Mouse (Mus musculus): Measurements from ENCODE around the gene Zeb2. TPM values are rescaled to one million over a fixed set of nuclear protein-coding genes. Genes with fewer than 3 reads are reported as not detected.

The Zeb2 gene
- polyA plus RNA-seq, 1 experiment from 2014 or later, result 13.1 TPM

- no peaks in the 10 kb centered on the region for H3K36me3 ChIP-seq (ENCODE audit: control insufficient read depth, insufficient read depth)
- no peak overlapping the region for H3K27ac ChIP-seq (ENCODE audit: low read depth, low read length)
- no peak overlapping the region for H3K4me3 ChIP-seq (ENCODE audit: low read depth, low read length)
- H3K9ac ChIP-seq (ENCODE audit: low read depth, low read length), result no peak overlapping the region
- WGBS, result 77% methylated on average over 2 of the region's 2 CpGs
- no peaks in the 10 kb centered on the region for H3K9me3 ChIP-seq (ENCODE audit: control insufficient read depth)
- H3K4me2 ChIP-seq (replicated peaks; ENCODE audit: low read depth), result no peak overlapping the region
- no peak for ATAC-seq
- TF ChIP-seq CTCF (IDR thresholded peaks at IDR 0.05; ENCODE audit: low read depth), result no peak
- H3K4me1 ChIP-seq (replicated peaks; ENCODE audit: control insufficient read depth, insufficient read depth, low read length), result no peaks in the 10 kb centered on the region
- 0 out of 2 replicates have a peak, but pooled peaks cover 3% of the 10 kb centered on the region for H3K27me3 ChIP-seq (replicated peaks; ENCODE audit: control insufficient read depth, insufficient read depth, low read length)
Measured at GRCm38 (mm10) chr2:45051321-45051720, 65.9 kb downstream of the Zeb2 start.

- Histone ChIP-seq H3K9ac (ENCODE audit: low read depth, low read length) (no peak overlapping the region), H3K4me2 (replicated peaks; ENCODE audit: low read depth) (no peak overlapping the region), H3K36me3 (ENCODE audit: control insufficient read depth, insufficient read depth) (no peaks in the 10 kb centered on the region), H3K9me3 (ENCODE audit: control insufficient read depth) (no peaks in the 10 kb centered on the region), H3K27me3 (replicated peaks; ENCODE audit: control insufficient read depth, insufficient read depth, low read length) (0 out of 2 replicates have a peak, but pooled peaks cover 3% of the 10 kb centered on the region), H3K4me3 (ENCODE audit: low read depth, low read length) (no peak overlapping the region), H3K4me1 (replicated peaks; ENCODE audit: control insufficient read depth, insufficient read depth, low read length) (no peaks in the 10 kb centered on the region), H3K27ac (ENCODE audit: low read depth, low read length) (no peak overlapping the region)
- WGBS, result 70% methylated on average over 4 of the region's 4 CpGs
- ATAC-seq, result no peak
- no peak for TF ChIP-seq CTCF (IDR thresholded peaks at IDR 0.05; ENCODE audit: low read depth)
Measured at GRCm38 (mm10) chr2:45049923-45050322, 67.3 kb downstream of the Zeb2 start.

DNA sequence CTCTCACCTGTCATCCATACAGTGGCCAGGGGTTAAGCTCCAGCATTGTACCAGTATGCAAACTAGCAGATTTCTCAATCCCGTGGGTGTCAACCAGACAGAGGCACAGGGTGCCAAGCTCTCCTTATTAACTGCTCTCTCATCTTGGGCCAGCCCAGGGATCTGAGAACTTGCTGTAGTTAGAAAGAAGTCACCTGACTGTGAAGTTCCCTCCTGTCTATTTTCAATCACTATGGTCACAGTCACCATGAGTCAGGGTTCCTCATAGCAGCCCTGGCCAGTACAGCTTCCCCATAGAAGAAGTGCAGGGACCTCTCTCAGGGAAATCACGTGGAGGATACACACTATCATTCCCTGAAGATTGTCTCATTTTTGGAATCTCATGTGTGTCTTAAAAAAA is 67.9 kb downstream of the Zeb2 start:
- no peak overlapping the region for H3K4me3 ChIP-seq (ENCODE audit: low read depth, low read length)

DNA sequence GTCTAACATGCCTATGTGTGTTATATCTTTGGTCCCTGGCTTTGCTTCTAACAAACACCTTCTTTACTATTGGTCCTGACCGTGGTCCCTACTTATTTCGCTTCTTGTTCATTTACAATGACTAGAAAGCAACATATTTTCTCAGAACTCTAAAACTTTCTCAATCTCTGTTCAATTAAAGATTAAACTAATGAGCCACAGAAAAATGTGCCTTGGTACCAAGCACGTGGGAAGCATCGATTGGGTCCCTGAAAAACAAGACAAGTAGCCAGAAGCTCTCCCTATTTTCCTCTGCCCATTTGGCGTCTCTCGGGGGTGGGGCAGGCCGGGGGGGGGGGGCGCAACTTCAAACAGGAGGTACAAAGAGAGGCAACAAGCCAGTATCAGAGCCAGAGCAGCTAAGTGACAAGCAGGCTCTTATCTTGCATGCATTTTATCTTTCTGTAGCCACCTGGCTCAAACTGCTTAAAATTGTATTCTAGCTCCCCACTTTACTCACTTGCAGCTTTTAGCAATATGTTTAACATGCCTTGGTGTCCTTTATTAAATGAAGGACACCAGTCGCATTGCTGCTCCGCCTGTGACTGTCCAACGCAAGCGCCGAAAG is 76.4 kb downstream of the Zeb2 start:
- Histone ChIP-seq H3K9me3 (ENCODE audit: control insufficient read depth) (no peaks in the 10 kb centered on the region), H3K4me2 (replicated peaks; ENCODE audit: low read depth) (no peak overlapping the region), H3K4me1 (replicated peaks; ENCODE audit: control insufficient read depth, insufficient read depth, low read length) (no peaks in the 10 kb centered on the region), H3K27ac (ENCODE audit: low read depth, low read length) (no peak overlapping the region), H3K36me3 (ENCODE audit: control insufficient read depth, insufficient read depth) (no peaks in the 10 kb centered on the region), H3K27me3 (replicated peaks; ENCODE audit: control insufficient read depth, insufficient read depth, low read length) (no peaks in the 10 kb centered on the region), H3K4me3 (ENCODE audit: low read depth, low read length) (no peak overlapping the region), H3K9ac (ENCODE audit: low read depth, low read length) (no peak overlapping the region)
- WGBS, result 66% methylated on average over 13 of the region's 13 CpGs
- TF ChIP-seq CTCF (IDR thresholded peaks at IDR 0.05; ENCODE audit: low read depth), result no peak
- ATAC-seq, result no peak

More for the DNA sequence above, 67.9 kb downstream of the Zeb2 start:
- no peaks in the 10 kb centered on the region for H3K9me3 ChIP-seq (ENCODE audit: control insufficient read depth)
- WGBS, result 63% methylated on average over 2 of the region's 2 CpGs
- TF ChIP-seq CTCF (IDR thresholded peaks at IDR 0.05; ENCODE audit: low read depth), result no peak
- 0 out of 2 replicates have a peak, but pooled peaks cover 3% of the 10 kb centered on the region for H3K27me3 ChIP-seq (replicated peaks; ENCODE audit: control insufficient read depth, insufficient read depth, low read length)
- ATAC-seq, result no peak
- no peaks in the 10 kb centered on the region for H3K4me1 ChIP-seq (replicated peaks; ENCODE audit: control insufficient read depth, insufficient read depth, low read length)
- H3K9ac ChIP-seq (ENCODE audit: low read depth, low read length), result no peak overlapping the region
- no peaks in the 10 kb centered on the region for H3K36me3 ChIP-seq (ENCODE audit: control insufficient read depth, insufficient read depth)
- no peak overlapping the region for H3K4me2 ChIP-seq (replicated peaks; ENCODE audit: low read depth)
- no peak overlapping the region for H3K27ac ChIP-seq (ENCODE audit: low read depth, low read length)

- no peak for ATAC-seq
- Histone ChIP-seq H3K27me3 (replicated peaks; ENCODE audit: control insufficient read depth, insufficient read depth, low read length) (no peaks in the 10 kb centered on the region), H3K4me2 (replicated peaks; ENCODE audit: low read depth) (no peak overlapping the region), H3K27ac (ENCODE audit: low read depth, low read length) (no peak overlapping the region), H3K4me1 (replicated peaks; ENCODE audit: control insufficient read depth, insufficient read depth, low read length) (no peaks in the 10 kb centered on the region), H3K4me3 (ENCODE audit: low read depth, low read length) (no peak overlapping the region), H3K9ac (ENCODE audit: low read depth, low read length) (no peak overlapping the region), H3K9me3 (ENCODE audit: control insufficient read depth) (no peaks in the 10 kb centered on the region), H3K36me3 (ENCODE audit: control insufficient read depth, insufficient read depth) (no peaks in the 10 kb centered on the region)
- TF ChIP-seq CTCF (IDR thresholded peaks at IDR 0.05; ENCODE audit: low read depth), result no peak
Measured at GRCm38 (mm10) chr2:45039503-45039902, 77.7 kb downstream of the Zeb2 start.

GRCm38 (mm10) chr2:45028091-45028638 is 89.0 kb downstream of the Zeb2 start:
- no peak overlapping the region for H3K27ac ChIP-seq (ENCODE audit: low read depth, low read length)
- no peak overlapping the region for H3K4me2 ChIP-seq (replicated peaks; ENCODE audit: low read depth)
- H3K27me3 ChIP-seq (replicated peaks; ENCODE audit: control insufficient read depth, insufficient read depth, low read length), result no peaks in the 10 kb centered on the region
- 90% methylated on average over 7 of the region's 7 CpGs for WGBS
- no peak overlapping the region for H3K4me3 ChIP-seq (ENCODE audit: low read depth, low read length)
- no peak for TF ChIP-seq CTCF (IDR thresholded peaks at IDR 0.05; ENCODE audit: low read depth)
- H3K4me1 ChIP-seq (replicated peaks; ENCODE audit: control insufficient read depth, insufficient read depth, low read length), result no peaks in the 10 kb centered on the region
- ATAC-seq, result no peak
- no peaks in the 10 kb centered on the region for H3K36me3 ChIP-seq (ENCODE audit: control insufficient read depth, insufficient read depth)
- H3K9me3 ChIP-seq (ENCODE audit: control insufficient read depth), result no peaks in the 10 kb centered on the region
- H3K9ac ChIP-seq (ENCODE audit: low read depth, low read length), result no peak overlapping the region

All from intestine, postnatal 0 days (tissue).